Mouse (Mus musculus) ovary, postnatal 36 days (tissue): Measurements from ENCODE around the gene Dirc2.

Experiments
- DNase-seq: peaks from one replicate; pipeline ENCODE4 v3.0.0; 2022; ENCODE audit warnings: low spot score, mixed read lengths

The Dirc2 gene

GRCm38 (mm10) chr16:35685027-35685426 lies 84.1 kb downstream of the Dirc2 start:
- no peak for DNase-seq

DNA sequence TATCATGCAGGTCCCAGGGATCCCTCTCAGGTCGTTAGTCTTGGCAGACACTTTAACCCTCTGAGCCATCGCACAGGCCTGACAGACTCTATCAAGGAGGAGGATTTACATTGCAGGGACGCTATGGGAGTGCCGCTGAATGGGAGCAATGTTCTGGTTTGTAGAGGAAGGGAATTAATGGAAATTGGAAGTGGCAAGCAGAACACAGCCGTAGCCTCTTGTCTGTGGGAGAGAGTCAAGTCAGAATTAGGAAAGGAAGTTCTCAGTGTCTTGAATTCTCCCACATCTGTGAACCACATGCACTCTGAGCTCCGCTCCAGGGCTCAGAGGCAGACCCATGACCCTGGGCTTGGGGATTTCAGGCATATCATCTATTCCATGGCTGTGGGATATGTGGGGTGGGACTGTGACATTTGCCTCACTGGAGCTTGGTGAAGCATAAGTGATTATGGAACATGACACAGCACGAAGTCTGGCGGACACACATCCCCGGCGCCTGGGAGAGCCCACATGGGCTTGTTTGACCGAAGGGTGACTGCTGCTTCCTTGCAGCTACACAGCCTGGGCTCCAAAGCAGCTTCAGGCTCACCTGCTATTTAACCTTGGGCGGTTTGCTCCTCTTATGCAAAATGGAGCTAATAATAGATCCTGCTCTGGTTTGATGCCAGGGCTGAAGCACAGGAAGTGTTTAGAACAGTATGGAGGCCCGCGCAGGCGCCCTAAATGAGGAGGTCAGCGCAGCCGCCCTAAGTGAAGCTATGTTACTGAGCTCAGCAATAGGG lies 87.6 kb downstream of the Dirc2 start:
- DNase-seq: no peak

DNA sequence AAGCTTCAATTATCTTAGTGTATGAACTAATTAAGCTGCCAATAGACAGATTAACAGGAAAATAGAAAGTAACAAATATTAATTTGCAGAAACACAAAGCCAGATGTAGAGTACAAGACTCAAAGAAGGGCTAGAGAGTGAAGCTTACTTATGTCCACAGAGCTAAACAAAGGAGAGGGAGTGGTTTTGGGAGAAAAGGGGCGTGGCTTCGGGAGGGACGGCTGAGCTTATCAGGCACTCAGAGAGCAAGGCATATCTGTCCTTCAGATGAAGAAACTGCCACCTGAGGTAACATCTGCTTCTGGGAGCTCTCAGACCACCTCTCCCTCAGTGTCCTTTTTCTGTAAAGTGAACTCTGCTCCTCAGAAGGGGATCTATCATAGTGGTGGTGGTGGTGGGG lies 90.7 kb downstream of the Dirc2 start:
- DNase-seq: no peak

- no peak for DNase-seq
Observed at GRCm38 (mm10) chr16:35677511-35678113, 91.5 kb downstream of the Dirc2 start.

DNA sequence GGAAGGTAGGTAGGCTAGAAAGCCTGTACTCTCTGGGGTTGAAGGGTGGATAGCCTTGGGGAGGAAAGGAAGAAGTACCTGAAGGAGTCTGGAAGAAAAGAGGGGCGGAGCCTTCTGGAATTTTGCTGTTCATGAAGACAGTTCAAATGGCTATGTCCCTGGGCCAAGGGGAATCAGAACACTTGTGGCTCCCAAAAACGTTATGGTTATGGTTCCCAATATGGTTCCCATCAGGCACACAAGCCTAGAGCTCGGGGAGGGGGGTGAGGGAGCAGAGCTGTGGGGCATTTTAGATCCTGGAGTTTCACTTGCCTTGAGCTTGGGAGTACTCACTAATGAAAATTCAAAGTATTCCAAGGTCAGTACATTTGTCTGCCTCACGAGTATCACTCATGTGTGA lies 104.3 kb downstream of the Dirc2 start:
- DNase-seq: no peak

- DNase-seq: no peak
Observed at GRCm38 (mm10) chr16:35663831-35664414, 105.2 kb downstream of the Dirc2 start.

DNA sequence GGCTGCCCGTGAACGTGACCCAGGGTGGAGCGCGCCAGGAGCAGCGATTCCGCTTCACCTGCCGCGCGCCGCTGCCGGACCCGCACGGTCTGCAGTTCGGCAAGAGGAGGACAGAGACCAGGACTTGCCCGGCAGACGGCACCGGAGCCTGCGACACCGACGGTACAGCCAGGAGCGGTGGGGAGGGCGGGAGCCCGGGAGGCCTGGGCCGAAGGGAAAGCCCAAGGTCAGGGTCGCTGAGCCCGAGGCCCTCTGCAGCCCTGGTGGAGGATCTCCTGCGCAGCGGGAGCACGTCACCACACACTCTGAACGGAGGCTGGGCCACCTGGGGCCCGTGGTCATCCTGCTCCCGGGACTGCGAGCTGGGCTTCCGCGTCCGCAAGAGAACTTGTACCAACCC lies 108.9 kb downstream of the Dirc2 start:
- DNase-seq: no peak

DNA sequence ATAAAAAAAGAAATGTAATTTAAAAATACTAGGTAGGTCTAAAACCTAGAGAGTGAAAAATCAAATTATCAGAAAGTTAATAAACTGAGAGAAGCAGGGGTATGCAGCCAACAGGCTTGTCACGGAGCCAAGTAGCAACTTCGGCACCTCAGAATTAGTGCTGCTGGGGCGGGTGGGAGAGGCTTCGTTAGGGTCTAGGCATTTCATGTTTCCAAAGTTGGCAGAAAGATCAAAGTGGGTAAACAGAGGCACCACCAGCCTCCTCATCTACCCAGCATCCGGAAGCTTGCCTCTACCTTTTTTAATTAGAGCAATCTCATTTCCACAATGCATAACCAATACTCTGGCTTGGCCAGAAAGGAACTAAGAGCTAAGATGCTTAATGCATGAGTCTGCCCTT lies 115.2 kb downstream of the Dirc2 start:
- no peak for DNase-seq

DNA sequence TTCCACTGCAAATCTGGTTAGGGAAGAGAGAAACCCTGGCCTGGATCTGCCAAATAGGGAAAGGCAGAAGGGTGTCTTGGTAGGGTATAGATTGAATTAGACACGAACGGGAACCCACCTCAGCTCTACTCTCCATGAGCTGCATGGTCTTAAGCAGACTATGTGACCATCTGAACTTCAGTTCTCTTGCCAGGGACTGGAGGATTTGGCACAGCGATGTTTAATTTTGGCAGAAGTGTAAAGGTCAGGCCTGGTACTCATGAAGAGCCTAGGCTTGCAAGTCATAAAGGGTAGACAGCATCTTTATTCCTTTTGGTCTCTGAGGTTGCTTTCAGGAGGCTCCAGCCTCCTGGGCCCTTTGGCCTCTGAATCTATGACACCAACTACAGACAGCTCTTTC lies 116.5 kb downstream of the Dirc2 start:
- DNase-seq: no peak

DNA sequence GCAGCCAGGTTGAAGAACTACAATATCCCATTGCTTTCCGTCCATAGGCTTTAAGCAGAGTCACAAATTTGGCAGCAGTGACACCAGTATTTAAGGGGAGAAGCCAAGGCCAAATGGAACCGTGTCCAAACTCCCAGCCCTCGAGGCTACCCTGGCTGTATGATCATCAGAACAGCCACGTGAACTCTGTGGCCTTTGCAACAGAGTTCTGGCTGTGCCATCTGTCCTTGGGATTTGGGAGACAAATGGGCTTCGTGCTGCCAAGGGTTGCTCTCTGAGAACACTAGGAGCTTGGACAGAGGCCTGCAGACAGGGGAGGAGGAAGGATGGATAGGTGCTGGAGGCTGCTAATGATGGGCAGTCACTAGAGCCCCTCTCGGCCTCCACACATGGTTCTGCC lies 117.0 kb downstream of the Dirc2 start:
- DNase-seq: peak; percentile 33

GRCm38 (mm10) chr16:35648862-35649261 lies 120.3 kb downstream of the Dirc2 start:
- DNase-seq: no peak
